Mouse (Mus musculus): ENCODE measurements around the gene Lypd8.

GRCm38 (mm10) chr11:58432259-58432658, 53.4 kb downstream of the Lypd8 start, which contains the start of gene Gm12253:
- TF ChIP-seq POLR2A (IDR thresholded peaks at IDR 0.05; ENCODE audit: insufficient read depth, low read depth, low read length) (no peak), CTCF (IDR thresholded peaks at IDR 0.05) (no peak), EP300 (IDR thresholded peaks at IDR 0.05; ENCODE audit: insufficient read depth, low read depth, low read length) (no peak)

All from heart, adult 2 months (tissue).